Mouse (Mus musculus) testis, adult 2 months (tissue): Measurements from ENCODE around the gene Glg1. TPM values are rescaled to one million over a fixed set of nuclear protein-coding genes. Genes with fewer than 3 reads are reported as not detected.
"Not testable (repeated sequence)": the region's sequence is repeated elsewhere in the genome, so short reads cannot be mapped to it uniquely, and the experiment has no call there.

Source experiments
- H3K27ac ChIP-seq: fragments of 200-500 bp; 2 replicates; pipeline ENCODE4 v1.5.1; 2012; ENCODE audit warnings: low read depth, low read length; ENCODE audit not compliant: control insufficient read depth, insufficient read depth
- H3K27me3 ChIP-seq: fragments of 200-500 bp; 2 replicates; pipeline ENCODE4 v1.6.1; 2012; ENCODE audit warnings: mild to moderate bottlenecking, low read length, moderate library complexity; ENCODE audit not compliant: control insufficient read depth, insufficient read depth
- H3K36me3 ChIP-seq: fragments of 200-500 bp; 2 replicates; pipeline ENCODE4 v1.6.1; 2012; ENCODE audit warnings: mild to moderate bottlenecking, low read length; ENCODE audit not compliant: control insufficient read depth, insufficient read depth
- H3K4me1 ChIP-seq: fragments of 200-500 bp; 2 replicates; pipeline ENCODE4 v1.6.1; 2012; ENCODE audit warnings: low read length; ENCODE audit not compliant: control insufficient read depth, insufficient read depth
- H3K4me3 ChIP-seq: fragments of 200-500 bp; 2 replicates; pipeline ENCODE4 v1.5.1; 2012; ENCODE audit warnings: low read depth, mild to moderate bottlenecking, low read length, moderate library complexity, mixed read lengths; ENCODE audit not compliant: control insufficient read depth
- CTCF ChIP-seq: fragments of 200-500 bp; IDR thresholded peaks from 2 replicates; pipeline ENCODE4 v1.5.1; 2012; ENCODE audit warnings: low read depth, mild to moderate bottlenecking, inconsistent platforms, low read length, moderate library complexity; ENCODE audit not compliant: control insufficient read depth, insufficient read depth, insufficient replicate concordance
- POLR2A ChIP-seq: fragments of 200-500 bp; IDR thresholded peaks from 2 replicates; pipeline ENCODE4 v1.6.1; 2012; ENCODE audit warnings: low read depth, mild to moderate bottlenecking, inconsistent platforms, low read length, moderate library complexity; ENCODE audit not compliant: control insufficient read depth
- polyA plus RNA-seq: library from polyadenylated mRNA; depleted of rRNA; stranded (reverse); fragments of >200 nt; gene quantifications from 2 replicates; pipeline ENCODE4 v1.2.3, GENCODE M21; 2012

Gene Glg1
- polyA plus RNA-seq, 1 experiment: 13.4 TPM

GRCm38 (mm10) chr8:111299363-111299820 lies 40.4 kb upstream of the Glg1 start:
- no peak for TF ChIP-seq POLR2A
- TF ChIP-seq CTCF: no peak
- no peaks in the 10 kb centered on the region for H3K4me1 ChIP-seq
- no peaks in the 10 kb centered on the region for H3K27me3 ChIP-seq
- H3K27ac ChIP-seq: peak overlapping the region; percentile 93
- peak overlapping the region; percentile 96 for H3K4me3 ChIP-seq
- no peaks in the 10 kb centered on the region; the same call in 1 of the 2 replicates for H3K36me3 ChIP-seq

GRCm38 (mm10) chr8:111298011-111298410 lies 39.0 kb upstream of the Glg1 start:
- Histone ChIP-seq H3K27me3 (no peaks in the 10 kb centered on the region), H3K36me3 (no peaks in the 10 kb centered on the region; the same call in 1 of the 2 replicates), H3K4me1 (no peaks in the 10 kb centered on the region), H3K4me3 (no peak overlapping the region), H3K27ac (no peak overlapping the region)
- TF ChIP-seq POLR2A (no peak), CTCF (no peak)

DNA sequence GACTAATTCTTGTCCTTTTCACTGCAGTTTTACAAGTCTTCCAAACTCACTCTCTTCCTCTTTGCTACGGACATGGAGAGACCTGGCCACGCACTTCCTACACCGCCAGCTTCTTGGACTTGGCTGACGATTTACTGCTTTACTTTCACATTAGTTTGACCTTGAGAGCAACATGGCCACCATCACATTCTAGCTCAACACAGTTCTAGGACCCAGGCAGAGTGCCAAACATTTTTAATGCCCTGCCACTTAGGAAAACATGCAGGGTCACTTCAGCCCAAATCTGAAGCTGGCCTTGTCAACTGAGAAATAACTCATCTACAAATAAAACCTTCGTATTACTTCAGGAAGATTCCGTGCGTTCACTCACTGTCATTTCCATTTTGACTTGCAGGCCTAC lies 32.7 kb upstream of the Glg1 start:
- no peak for TF ChIP-seq CTCF
- no peak for TF ChIP-seq POLR2A
- no peak overlapping the region for H3K4me3 ChIP-seq
- no peaks in the 10 kb centered on the region; the same call in 1 of the 2 replicates for H3K36me3 ChIP-seq
- H3K4me1 ChIP-seq: no peaks in the 10 kb centered on the region
- no peak overlapping the region for H3K27ac ChIP-seq
- no peaks in the 10 kb centered on the region for H3K27me3 ChIP-seq

DNA sequence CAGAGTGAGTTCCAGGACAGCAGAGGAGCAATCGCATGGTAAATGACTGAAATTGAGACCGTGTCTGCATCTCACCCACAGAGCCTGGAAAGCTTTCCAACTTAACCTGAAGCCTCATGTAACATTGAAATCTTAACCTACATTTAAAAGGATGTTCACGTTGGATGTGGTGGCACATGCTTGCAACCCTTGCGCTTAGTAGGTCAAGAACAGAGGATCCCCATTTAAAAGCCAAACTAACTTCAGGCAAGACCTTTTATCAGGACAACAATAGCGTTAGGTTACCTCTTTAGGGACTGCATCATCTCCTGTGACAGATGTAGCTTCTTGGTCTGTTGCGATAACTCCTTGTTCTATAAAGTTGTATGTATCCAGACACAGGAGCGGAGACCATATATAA lies 31.6 kb upstream of the Glg1 start:
- no peak overlapping the region for H3K4me3 ChIP-seq
- H3K36me3 ChIP-seq: peaks cover 1% of the 10 kb centered on the region
- H3K4me1 ChIP-seq: no peaks in the 10 kb centered on the region
- no peaks in the 10 kb centered on the region for H3K27me3 ChIP-seq
- no peak overlapping the region for H3K27ac ChIP-seq
- TF ChIP-seq CTCF: no peak
- no peak for TF ChIP-seq POLR2A

DNA sequence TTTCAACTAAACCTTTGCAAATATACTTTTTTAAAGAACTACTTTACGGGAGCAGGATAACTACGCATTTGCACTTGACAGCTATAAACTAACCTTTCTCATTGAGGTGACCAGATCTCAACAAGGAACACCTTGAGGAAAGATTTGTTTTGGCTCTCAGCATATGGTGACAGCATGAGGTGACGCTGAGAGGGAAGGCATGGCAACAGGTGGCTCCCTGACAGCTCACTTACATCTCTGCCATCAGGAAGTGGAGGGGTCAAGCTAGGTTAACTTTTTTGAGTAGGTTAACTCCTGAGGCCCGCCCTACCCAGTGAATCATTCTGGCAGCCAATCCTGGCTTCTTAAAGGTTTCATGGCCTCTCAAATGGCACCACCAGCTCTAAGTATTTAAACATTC lies 26.6 kb upstream of the Glg1 start:
- H3K36me3 ChIP-seq: peaks cover 3% of the 10 kb centered on the region
- TF ChIP-seq POLR2A (no peak), CTCF (no peak)
- H3K27ac ChIP-seq: no peak overlapping the region

GRCm38 (mm10) chr8:111282093-111282492 lies 23.1 kb upstream of the Glg1 start:
- Histone ChIP-seq H3K27ac (no peak overlapping the region), H3K4me3 (no peak overlapping the region)

More for the DNA sequence above, 26.6 kb upstream of the Glg1 start:
- H3K4me3 ChIP-seq: no peak overlapping the region
- H3K4me1 ChIP-seq: no peaks in the 10 kb centered on the region
- no peaks in the 10 kb centered on the region for H3K27me3 ChIP-seq

DNA sequence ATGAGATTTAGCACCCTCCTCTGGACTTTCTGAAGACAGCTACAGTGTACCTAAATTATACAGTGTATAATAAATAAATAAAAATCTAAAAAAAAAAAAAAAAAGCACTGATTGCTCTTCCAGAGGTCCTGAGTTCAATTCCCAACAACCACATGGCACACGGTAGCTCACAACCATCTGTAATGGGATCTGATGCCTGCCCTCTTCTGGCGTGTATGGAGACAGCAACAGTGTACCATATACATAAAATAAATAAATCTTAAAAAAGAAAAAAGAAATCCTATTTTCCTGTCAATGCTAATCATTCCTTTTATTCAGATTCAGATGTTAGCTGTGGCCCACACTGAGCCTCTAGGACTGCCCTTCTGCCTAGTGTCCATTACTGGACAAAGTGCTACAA lies 9.3 kb upstream of the Glg1 start:
- no peaks in the 10 kb centered on the region; the same call in 1 of the 2 replicates for H3K36me3 ChIP-seq
- TF ChIP-seq CTCF (no peak), POLR2A (no peak)
- no peak overlapping the region for H3K27ac ChIP-seq
- no peaks in the 10 kb centered on the region for H3K4me1 ChIP-seq
- H3K27me3 ChIP-seq: no peaks in the 10 kb centered on the region
- no peak overlapping the region for H3K4me3 ChIP-seq

More at GRCm38 (mm10) chr8:111282093-111282492, 23.1 kb upstream of the Glg1 start:
- H3K4me1 ChIP-seq: no peaks in the 10 kb centered on the region
- peaks cover 3% of the 10 kb centered on the region for H3K36me3 ChIP-seq
- no peaks in the 10 kb centered on the region for H3K27me3 ChIP-seq
- TF ChIP-seq CTCF: no peak
- TF ChIP-seq POLR2A: no peak

GRCm38 (mm10) chr8:111266161-111266560 lies 7.1 kb upstream of the Glg1 start:
- H3K27ac ChIP-seq, H3K4me3 ChIP-seq, H3K4me1 ChIP-seq, H3K27me3 ChIP-seq, H3K36me3 ChIP-seq: not testable (repeated sequence)
